Mouse (Mus musculus): ENCODE data around the gene Enpp5. TPM values are rescaled to one million over a fixed set of nuclear protein-coding genes. Genes with fewer than 3 reads are reported as not detected.

Gene Enpp5
- polyA plus RNA-seq, 1 experiment from 2014 or later: 10.7 TPM

DNA sequence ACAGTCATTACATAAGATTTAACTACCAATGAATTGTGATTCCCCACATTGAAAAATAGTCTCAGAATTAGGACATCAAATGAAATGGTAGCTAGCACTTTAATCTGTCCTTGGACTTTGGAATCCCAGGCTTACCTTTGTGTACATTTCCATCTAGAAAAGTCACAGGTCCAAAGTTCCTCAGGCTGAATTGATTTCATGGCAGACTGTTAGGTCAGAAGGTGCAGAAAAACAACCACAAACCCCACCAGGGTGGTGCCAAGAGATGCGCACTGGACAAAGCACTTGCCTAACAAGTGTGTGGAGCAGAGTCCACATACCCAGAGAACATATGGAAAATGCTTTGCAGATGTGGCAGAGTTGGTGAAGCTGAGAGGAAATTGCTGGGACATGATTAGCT lies 21.5 kb upstream of the Enpp5 start:
- no peak overlapping the region for H3K4me2 ChIP-seq (ENCODE audit: low read depth, low read length)
- H3K4me1 ChIP-seq (ENCODE audit: control insufficient read depth, low read depth, low read length): peaks cover 3% of the 10 kb centered on the region
- no peak overlapping the region for H3K27ac ChIP-seq (ENCODE audit: low read length)
- peak; percentile 51; the same call in 1 of the 2 replicates for ATAC-seq (ENCODE audit: low read depth)
- no peaks in the 10 kb centered on the region for H3K27me3 ChIP-seq (ENCODE audit: control insufficient read depth, insufficient read depth, low read depth, low read length)
- no peaks in the 10 kb centered on the region for H3K36me3 ChIP-seq (ENCODE audit: control insufficient read depth, insufficient read depth)
- whole genome bisulfite sequencing (ENCODE audit: insufficient replicate concordance): 81% methylated on average over 1 of the region's 1 CpGs
- no peak overlapping the region for H3K9ac ChIP-seq (ENCODE audit: low read depth, low read length)
- H3K9me3 ChIP-seq (replicated peaks; ENCODE audit: control insufficient read depth, low read length): no peaks in the 10 kb centered on the region
- no peak overlapping the region for H3K4me3 ChIP-seq (ENCODE audit: low read depth, low read length)

DNA sequence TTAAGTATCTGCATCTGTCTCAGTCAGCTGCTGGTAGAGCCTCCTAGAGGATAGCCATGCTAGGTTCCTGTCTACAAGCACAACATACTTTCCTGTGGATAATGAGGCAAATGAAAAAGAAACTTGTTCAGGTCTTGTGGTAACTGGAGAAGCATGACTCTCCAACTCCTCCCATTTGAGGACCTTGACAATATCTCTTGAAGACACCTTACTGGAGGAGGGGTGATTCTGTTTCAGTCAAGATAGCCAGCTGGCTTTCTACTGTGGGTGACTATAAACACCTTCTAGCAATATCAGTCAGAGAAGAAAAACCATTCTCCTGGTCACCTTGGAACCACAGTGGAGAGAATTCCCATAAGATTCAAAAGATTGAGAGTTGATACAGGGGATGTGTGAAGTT lies 20.5 kb upstream of the Enpp5 start:
- ATAC-seq (ENCODE audit: low read depth): no peak
- H3K4me1 ChIP-seq (ENCODE audit: control insufficient read depth, low read depth, low read length): peaks cover 1% of the 10 kb centered on the region

DNA sequence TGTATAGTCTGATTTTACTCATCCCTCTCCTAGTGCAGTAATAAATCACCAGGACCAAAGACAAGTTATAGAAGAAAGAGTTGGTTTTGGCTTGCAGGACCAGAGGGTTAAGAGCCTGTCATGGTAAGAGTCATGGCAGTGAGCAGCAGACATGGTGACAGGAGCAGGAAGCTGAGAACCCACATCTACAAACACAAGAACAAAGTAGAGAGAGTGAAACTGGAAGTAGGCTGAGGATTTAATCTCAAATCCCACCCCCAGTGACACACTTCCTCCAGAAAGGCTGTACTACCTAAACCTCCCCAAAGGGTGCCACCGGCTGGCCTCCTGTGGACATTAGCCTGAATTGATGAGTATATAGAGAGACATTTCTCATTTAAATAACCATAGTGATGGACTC lies 17.8 kb upstream of the Enpp5 start:
- H3K4me1 ChIP-seq (ENCODE audit: control insufficient read depth, low read depth, low read length): no peaks in the 10 kb centered on the region
- H3K4me2 ChIP-seq (ENCODE audit: low read depth, low read length): no peak overlapping the region
- no peaks in the 10 kb centered on the region for H3K27me3 ChIP-seq (ENCODE audit: control insufficient read depth, insufficient read depth, low read depth, low read length)
- no peak for ATAC-seq (ENCODE audit: low read depth)
- H3K9ac ChIP-seq (ENCODE audit: low read depth, low read length): no peak overlapping the region
- no peaks in the 10 kb centered on the region for H3K36me3 ChIP-seq (ENCODE audit: control insufficient read depth, insufficient read depth)
- no peaks in the 10 kb centered on the region for H3K9me3 ChIP-seq (replicated peaks; ENCODE audit: control insufficient read depth, low read length)
- WGBS (ENCODE audit: insufficient replicate concordance): 68% methylated on average over 1 of the region's 1 CpGs
- no peak overlapping the region for H3K4me3 ChIP-seq (ENCODE audit: low read depth, low read length)
- no peak overlapping the region for H3K27ac ChIP-seq (ENCODE audit: low read length)

More for the DNA sequence above, 20.5 kb upstream of the Enpp5 start:
- H3K36me3 ChIP-seq (ENCODE audit: control insufficient read depth, insufficient read depth): no peaks in the 10 kb centered on the region
- no peak overlapping the region for H3K4me2 ChIP-seq (ENCODE audit: low read depth, low read length)
- H3K27ac ChIP-seq (ENCODE audit: low read length): no peak overlapping the region
- H3K9ac ChIP-seq (ENCODE audit: low read depth, low read length): no peak overlapping the region
- H3K9me3 ChIP-seq (replicated peaks; ENCODE audit: control insufficient read depth, low read length): no peaks in the 10 kb centered on the region
- H3K4me3 ChIP-seq (ENCODE audit: low read depth, low read length): no peak overlapping the region
- H3K27me3 ChIP-seq (ENCODE audit: control insufficient read depth, insufficient read depth, low read depth, low read length): no peaks in the 10 kb centered on the region

DNA sequence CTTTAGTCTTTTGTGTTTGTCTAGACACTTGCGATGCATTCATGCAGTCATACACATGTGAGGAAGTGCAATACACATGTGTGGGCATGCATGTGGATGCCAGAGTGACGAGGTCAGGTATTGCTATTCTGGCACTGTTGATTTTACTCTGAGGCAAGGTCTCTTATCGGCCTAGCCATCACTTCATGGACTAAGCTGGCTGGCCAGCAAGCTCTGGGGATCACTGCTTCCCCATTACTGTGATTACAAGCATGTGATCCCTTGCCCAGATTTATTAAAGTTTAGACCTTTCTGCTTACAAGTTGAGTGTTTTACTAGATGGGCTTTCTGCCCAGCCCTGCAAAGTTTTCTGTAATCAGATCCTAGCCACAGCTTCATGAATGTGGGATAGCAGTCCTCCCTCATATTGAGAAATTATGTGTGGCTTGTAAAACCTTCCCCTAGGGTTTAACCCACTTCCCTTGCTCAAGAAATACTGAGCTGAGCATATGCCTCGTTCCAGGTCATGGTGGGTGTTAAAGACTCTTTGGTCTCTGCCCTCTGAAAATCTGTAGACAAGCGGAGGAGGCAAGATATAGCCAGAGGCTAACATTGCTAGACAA lies 17.2 kb upstream of the Enpp5 start:
- WGBS (ENCODE audit: insufficient replicate concordance): 58% methylated on average over 5 of the region's 5 CpGs
- Histone ChIP-seq H3K4me3 (ENCODE audit: low read depth, low read length) (no peak overlapping the region), H3K9me3 (replicated peaks; ENCODE audit: control insufficient read depth, low read length) (no peaks in the 10 kb centered on the region), H3K27ac (ENCODE audit: low read length) (no peak overlapping the region), H3K4me1 (ENCODE audit: control insufficient read depth, low read depth, low read length) (no peaks in the 10 kb centered on the region), H3K9ac (ENCODE audit: low read depth, low read length) (no peak overlapping the region), H3K4me2 (ENCODE audit: low read depth, low read length) (no peak overlapping the region), H3K36me3 (ENCODE audit: control insufficient read depth, insufficient read depth) (no peaks in the 10 kb centered on the region), H3K27me3 (ENCODE audit: control insufficient read depth, insufficient read depth, low read depth, low read length) (no peaks in the 10 kb centered on the region)
- ATAC-seq (ENCODE audit: low read depth): no peak

DNA sequence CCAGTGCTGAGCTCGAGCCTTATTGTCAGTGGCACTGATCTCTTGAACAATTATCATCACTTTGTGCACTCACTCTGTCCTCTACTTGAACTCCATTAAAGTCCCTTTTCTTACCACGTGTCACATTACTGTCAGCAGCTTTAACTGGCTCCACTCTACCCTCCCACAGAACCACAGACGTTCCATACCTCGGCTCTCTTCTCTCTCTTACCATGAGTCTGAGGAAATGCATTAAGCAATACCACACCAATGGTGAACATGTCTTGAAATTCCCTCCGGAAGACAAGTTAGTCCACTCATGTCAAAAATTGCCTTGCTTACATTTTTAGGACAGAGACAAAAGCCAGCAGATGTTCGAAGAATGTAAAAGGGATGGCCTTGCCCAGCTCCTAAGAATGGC lies 9.7 kb upstream of the Enpp5 start:
- H3K9ac ChIP-seq (ENCODE audit: low read depth, low read length): no peak overlapping the region
- H3K27ac ChIP-seq (ENCODE audit: low read length): no peak overlapping the region
- H3K4me1 ChIP-seq (ENCODE audit: control insufficient read depth, low read depth, low read length): no peaks in the 10 kb centered on the region
- no peaks in the 10 kb centered on the region for H3K36me3 ChIP-seq (ENCODE audit: control insufficient read depth, insufficient read depth)
- H3K4me3 ChIP-seq (ENCODE audit: low read depth, low read length): no peak overlapping the region
- 51% methylated on average over 6 of the region's 6 CpGs for WGBS (ENCODE audit: insufficient replicate concordance)
- no peak overlapping the region for H3K4me2 ChIP-seq (ENCODE audit: low read depth, low read length)
- H3K9me3 ChIP-seq (replicated peaks; ENCODE audit: control insufficient read depth, low read length): no peaks in the 10 kb centered on the region
- ATAC-seq (ENCODE audit: low read depth): no peak
- no peaks in the 10 kb centered on the region for H3K27me3 ChIP-seq (ENCODE audit: control insufficient read depth, insufficient read depth, low read depth, low read length)

DNA sequence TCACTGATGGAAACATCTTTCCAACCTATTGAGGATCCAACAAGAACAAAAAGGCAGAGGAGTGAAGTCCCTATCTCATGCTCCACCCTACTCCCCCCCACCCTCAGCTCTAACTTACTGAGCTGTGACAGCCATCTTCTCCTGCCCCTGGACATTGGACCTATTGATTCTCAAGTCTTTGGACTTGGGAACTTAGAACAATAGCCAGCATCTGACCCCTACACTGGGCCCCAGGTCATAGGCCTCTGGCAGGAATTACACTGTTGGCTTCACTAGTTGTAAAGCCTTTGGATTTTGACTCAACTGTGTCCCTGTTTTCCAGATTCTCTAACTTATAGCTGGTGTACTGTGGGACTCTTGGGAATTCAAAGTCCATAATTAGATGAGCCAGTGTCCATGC lies 6.9 kb upstream of the Enpp5 start:
- Histone ChIP-seq H3K27ac (ENCODE audit: low read length) (no peak overlapping the region), H3K4me3 (ENCODE audit: low read depth, low read length) (no peak overlapping the region), H3K4me2 (ENCODE audit: low read depth, low read length) (no peak overlapping the region), H3K9ac (ENCODE audit: low read depth, low read length) (no peak overlapping the region), H3K27me3 (ENCODE audit: control insufficient read depth, insufficient read depth, low read depth, low read length) (no peaks in the 10 kb centered on the region), H3K36me3 (ENCODE audit: control insufficient read depth, insufficient read depth) (no peaks in the 10 kb centered on the region), H3K4me1 (ENCODE audit: control insufficient read depth, low read depth, low read length) (no peaks in the 10 kb centered on the region), H3K9me3 (replicated peaks; ENCODE audit: control insufficient read depth, low read length) (no peaks in the 10 kb centered on the region)
- ATAC-seq (ENCODE audit: low read depth): no peak

DNA sequence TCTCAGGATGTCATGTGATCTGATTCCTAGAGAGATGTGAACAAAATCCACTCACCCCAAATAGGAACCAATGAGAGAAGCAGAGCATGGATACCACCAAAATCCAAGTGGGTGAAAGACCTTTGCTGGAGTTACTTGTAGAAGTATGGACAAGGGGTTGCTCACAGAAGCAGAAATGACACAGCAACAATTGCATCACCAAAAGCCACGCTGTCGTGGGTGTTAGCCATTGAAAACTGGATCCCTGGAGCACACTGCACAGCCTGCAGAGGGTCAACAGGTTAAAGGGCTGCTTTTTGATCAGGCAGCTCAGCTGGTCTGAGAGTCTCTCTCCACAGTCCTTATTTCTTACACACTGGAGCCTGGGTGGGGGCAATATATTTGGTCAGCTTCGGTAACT lies 3.0 kb upstream of the Enpp5 start:
- no peak for ATAC-seq (ENCODE audit: low read depth)
- no peak overlapping the region for H3K4me3 ChIP-seq (ENCODE audit: low read depth, low read length)
- no peak overlapping the region for H3K9ac ChIP-seq (ENCODE audit: low read depth, low read length)

DNA sequence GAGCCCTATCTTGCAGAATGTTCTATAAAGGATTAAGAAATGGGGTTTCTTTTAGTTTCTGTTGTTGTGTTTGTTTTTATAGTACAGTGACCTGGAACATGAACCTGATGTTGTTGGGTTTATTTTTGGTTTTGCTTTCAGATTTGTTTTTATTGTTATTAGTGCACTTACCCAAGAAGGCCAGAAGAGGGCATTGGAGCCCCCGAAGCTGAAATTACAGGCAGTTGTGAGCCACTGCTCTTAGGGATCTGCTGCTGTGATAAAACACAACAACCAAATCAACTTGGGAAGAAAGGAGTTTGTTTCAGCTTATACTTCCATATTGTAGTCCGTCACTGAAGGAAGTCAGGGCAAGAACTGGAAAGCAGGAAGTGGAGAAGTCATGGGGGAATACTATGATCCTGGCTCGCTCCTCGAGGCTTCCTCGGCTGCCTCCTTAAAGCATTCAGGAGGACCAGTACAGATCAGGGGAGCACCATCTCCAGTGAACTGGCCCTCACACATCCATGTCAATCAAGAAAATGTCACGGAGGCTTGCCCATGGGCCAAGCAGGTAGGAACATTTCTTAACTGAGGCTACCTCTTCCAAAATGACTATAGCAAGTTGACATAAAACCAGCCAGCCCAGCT lies 2.4 kb upstream of the Enpp5 start:
- Histone ChIP-seq H3K36me3 (ENCODE audit: control insufficient read depth, insufficient read depth) (no peaks in the 10 kb centered on the region), H3K4me1 (ENCODE audit: control insufficient read depth, low read depth, low read length) (no peaks in the 10 kb centered on the region; the same call in 1 of the 2 replicates), H3K27ac (ENCODE audit: low read length) (no peak overlapping the region), H3K4me2 (ENCODE audit: low read depth, low read length) (no peak overlapping the region), H3K9me3 (replicated peaks; ENCODE audit: control insufficient read depth, low read length) (no peaks in the 10 kb centered on the region), H3K27me3 (ENCODE audit: control insufficient read depth, insufficient read depth, low read depth, low read length) (no peaks in the 10 kb centered on the region), H3K9ac (ENCODE audit: low read depth, low read length) (no peak overlapping the region), H3K4me3 (ENCODE audit: low read depth, low read length) (no peak overlapping the region)
- ATAC-seq (ENCODE audit: low read depth): no peak
- 44% methylated on average over 6 of the region's 6 CpGs for WGBS (ENCODE audit: insufficient replicate concordance)

More for the DNA sequence above, 3.0 kb upstream of the Enpp5 start:
- H3K4me1 ChIP-seq (ENCODE audit: control insufficient read depth, low read depth, low read length): no peaks in the 10 kb centered on the region; the same call in 1 of the 2 replicates
- no peaks in the 10 kb centered on the region for H3K9me3 ChIP-seq (replicated peaks; ENCODE audit: control insufficient read depth, low read length)
- WGBS (ENCODE audit: insufficient replicate concordance): 55% methylated on average over 3 of the region's 3 CpGs
- H3K27ac ChIP-seq (ENCODE audit: low read length): no peak overlapping the region
- H3K4me2 ChIP-seq (ENCODE audit: low read depth, low read length): no peak overlapping the region
- H3K36me3 ChIP-seq (ENCODE audit: control insufficient read depth, insufficient read depth): no peaks in the 10 kb centered on the region
- no peaks in the 10 kb centered on the region for H3K27me3 ChIP-seq (ENCODE audit: control insufficient read depth, insufficient read depth, low read depth, low read length)

DNA sequence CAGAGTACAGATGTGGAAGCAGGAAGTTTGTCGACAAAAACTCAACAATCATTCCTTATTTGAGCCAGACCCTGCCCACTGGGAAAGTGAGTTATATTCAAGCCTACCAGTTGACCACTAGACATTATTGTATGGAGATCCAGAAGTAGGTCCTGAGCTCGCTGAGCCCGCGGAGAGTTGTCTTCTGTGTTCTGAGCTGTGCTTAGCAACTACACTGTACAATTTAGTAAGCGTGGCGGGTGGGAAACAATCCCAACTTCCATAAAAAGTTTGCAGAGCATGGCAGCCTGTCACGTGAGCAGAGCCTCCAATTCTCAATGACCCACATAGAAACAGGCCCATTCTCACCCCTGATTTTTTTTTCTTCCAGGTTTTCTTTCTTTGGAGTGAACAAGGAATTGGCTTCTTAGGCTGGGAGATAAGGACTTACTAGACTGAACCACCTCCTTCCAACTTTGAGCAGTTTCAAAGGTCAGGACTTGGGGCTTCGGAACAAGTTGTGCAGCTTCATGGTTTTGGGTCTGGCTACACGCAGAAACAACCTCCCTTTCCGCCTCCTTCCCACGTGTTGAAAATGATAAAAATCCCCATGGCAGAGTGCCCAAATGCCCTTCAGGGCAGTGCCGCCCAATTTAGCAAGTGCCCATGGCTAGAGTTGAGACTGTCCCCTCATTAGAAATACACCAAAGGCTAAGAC lies 1.3 kb upstream of the Enpp5 start:
- no peak overlapping the region for H3K27ac ChIP-seq (ENCODE audit: low read length)

More for the DNA sequence above, 1.3 kb upstream of the Enpp5 start:
- H3K27me3 ChIP-seq (ENCODE audit: control insufficient read depth, insufficient read depth, low read depth, low read length): no peaks in the 10 kb centered on the region
- H3K9ac ChIP-seq (ENCODE audit: low read depth, low read length): no peak overlapping the region
- H3K36me3 ChIP-seq (ENCODE audit: control insufficient read depth, insufficient read depth): no peaks in the 10 kb centered on the region
- 62% methylated on average over 12 of the region's 12 CpGs for WGBS (ENCODE audit: insufficient replicate concordance)
- no peak overlapping the region for H3K4me2 ChIP-seq (ENCODE audit: low read depth, low read length)
- H3K4me3 ChIP-seq (ENCODE audit: low read depth, low read length): no peak overlapping the region
- H3K4me1 ChIP-seq (ENCODE audit: control insufficient read depth, low read depth, low read length): no peaks in the 10 kb centered on the region; the same call in 1 of the 2 replicates
- no peak for ATAC-seq (ENCODE audit: low read depth)
- no peaks in the 10 kb centered on the region for H3K9me3 ChIP-seq (replicated peaks; ENCODE audit: control insufficient read depth, low read length)

All from liver, embryonic 16.5 days (tissue).